Mouse (Mus musculus) hindbrain, postnatal 0 days (tissue): ENCODE results near the gene Hal. TPM values are rescaled to one million over a fixed set of nuclear protein-coding genes. Genes with fewer than 3 reads are reported as not detected.

Experiments
- ATAC-seq: fragments of 200-750 bp; cut with Nextera tagmentation; 2 replicates; pipeline ENCODE4 v1.8.0; 2017; ENCODE audit warnings: mild to moderate bottlenecking, moderate TSS enrichment, moderate library complexity
- DNase-seq: peaks from one replicate; pipeline ENCODE4 v3.0.0-alpha.2; 2015; ENCODE audit warnings: low spot score
- H3K27ac ChIP-seq: fragments of 300-500 bp; sonication (generic); 2 replicates; pipeline ENCODE4 v1.5.1; 2014; ENCODE audit warnings: mild to moderate bottlenecking
- H3K27me3 ChIP-seq: fragments of 300-500 bp; sonication (generic); 2 replicates; pipeline ENCODE4 v1.6.1; 2014; ENCODE audit warnings: low read length, mixed read lengths; ENCODE audit not compliant: insufficient read depth
- H3K36me3 ChIP-seq: fragments of 300-500 bp; sonication (generic); 2 replicates; pipeline ENCODE4 v1.6.1; 2014; ENCODE audit warnings: low read length, mixed read lengths; ENCODE audit not compliant: insufficient read depth
- H3K4me1 ChIP-seq: fragments of 300-500 bp; sonication (generic); 2 replicates; pipeline ENCODE4 v1.6.1; 2014; ENCODE audit warnings: antibody characterized with exemption, low read length, mixed read lengths; ENCODE audit not compliant: insufficient read depth
- H3K4me2 ChIP-seq: fragments of 300-500 bp; sonication (generic); 2 replicates; pipeline ENCODE4 v1.6.1; 2014; ENCODE audit warnings: low read depth, mild to moderate bottlenecking, low read length, moderate library complexity, mixed read lengths
- H3K4me3 ChIP-seq: fragments of 300-500 bp; sonication (generic); 2 replicates; pipeline ENCODE4 v1.5.1; 2014; ENCODE audit warnings: low read length
- H3K9ac ChIP-seq: fragments of 300-500 bp; sonication (generic); replicated peaks from 2 replicates; pipeline ENCODE4 v1.6.1; 2014; ENCODE audit warnings: mild to moderate bottlenecking, low read length, moderate library complexity, mixed read lengths
- H3K9me3 ChIP-seq: fragments of 300-500 bp; sonication (generic); 2 replicates; pipeline ENCODE4 v1.6.1; 2016; ENCODE audit warnings: low read length, mixed read lengths
- CTCF ChIP-seq: IDR thresholded peaks from 2 replicates; pipeline ENCODE4 v1.5.1; 2016; ENCODE audit warnings: antibody characterized with exemption, control low read depth, low read depth
- WGBS: fragments of 180-500 bp; shearing (Covaris S2); extraction: QIAGEN DNeasy Blood & Tissue Kit; methylation state at CpG from one replicate; pipeline ENCODE4 v1.1.7; 2014; 5-methylcytosine and 5-hydroxymethylcytosine counted together
- polyA plus RNA-seq: library from polyadenylated mRNA; unstranded; fragments of >200 nt; fragmentation: Nextera tagmentation; extraction: Ambion mirVana; gene quantifications from 2 replicates; pipeline ENCODE4 v1.2.1, GENCODE M21; 2015
- total RNA-seq: library from RNA; depleted of rRNA; stranded (reverse); fragments of >200 nt; gene quantifications from 2 replicates; pipeline ENCODE4 v1.2.3, GENCODE M21; 2014; rRNA removed

Gene Hal
- total RNA-seq (not detected in 2 replicates), polyA plus RNA-seq (0.18 and 0.29 TPM in 2 replicates)

DNA sequence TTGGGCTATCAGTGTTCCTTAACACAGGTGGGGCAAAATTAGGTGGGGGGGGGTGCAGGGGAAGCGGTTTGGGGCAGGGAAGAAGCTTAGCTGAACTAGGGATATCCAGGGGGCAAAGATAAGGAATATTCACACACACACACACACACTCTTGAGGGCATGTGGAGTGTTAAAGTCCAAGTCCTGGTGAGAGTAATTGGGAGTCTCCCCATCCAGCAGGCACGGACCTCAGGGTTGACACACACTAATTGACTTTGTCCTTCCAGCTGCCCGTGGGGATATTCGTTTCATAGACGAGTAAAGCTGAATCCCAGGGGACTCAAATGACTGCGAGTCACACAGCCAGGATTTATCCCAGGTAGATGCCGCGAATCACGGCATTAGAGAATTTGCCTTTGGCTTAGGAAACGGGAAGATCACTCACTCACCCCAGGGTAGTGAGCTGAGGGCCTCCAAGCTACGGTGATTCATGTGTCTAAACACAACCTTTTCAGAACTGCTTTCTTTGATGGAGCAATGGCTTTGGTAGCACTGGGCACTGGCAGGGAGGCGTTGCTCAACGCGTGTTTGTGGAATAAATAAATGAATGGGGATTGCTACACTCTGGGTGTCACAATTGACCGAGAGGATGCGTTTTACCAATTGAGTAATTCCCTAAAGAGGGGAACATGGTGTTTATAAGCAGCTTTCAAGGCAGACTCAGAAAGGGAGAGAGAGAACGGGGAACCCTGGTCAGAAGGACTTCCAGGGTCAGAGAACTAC, at the start of gene Hal:
Gene Hal (plus strand): TSS at position 703 of the 762 bp plus-strand sequence.
- H3K4me1 ChIP-seq: no peaks in the 10 kb centered on the region
- peak; percentile 32 for DNase-seq
- no peak for TF ChIP-seq CTCF
- H3K4me2 ChIP-seq: no peak within 1 kb of the TSS
- no peaks in the 10 kb centered on the region for H3K9me3 ChIP-seq
- no peak for ATAC-seq
- H3K9ac ChIP-seq: no peak within 1 kb of the TSS
- peaks cover 5% of the 10 kb centered on the region for H3K36me3 ChIP-seq
- H3K27me3 ChIP-seq: no peaks in the 10 kb centered on the region
- H3K27ac ChIP-seq: no peak within 1 kb of the TSS
- H3K4me3 ChIP-seq: no peak within 1 kb of the TSS
- 52% methylated on average over 17 of the region's 17 CpGs for WGBS

DNA sequence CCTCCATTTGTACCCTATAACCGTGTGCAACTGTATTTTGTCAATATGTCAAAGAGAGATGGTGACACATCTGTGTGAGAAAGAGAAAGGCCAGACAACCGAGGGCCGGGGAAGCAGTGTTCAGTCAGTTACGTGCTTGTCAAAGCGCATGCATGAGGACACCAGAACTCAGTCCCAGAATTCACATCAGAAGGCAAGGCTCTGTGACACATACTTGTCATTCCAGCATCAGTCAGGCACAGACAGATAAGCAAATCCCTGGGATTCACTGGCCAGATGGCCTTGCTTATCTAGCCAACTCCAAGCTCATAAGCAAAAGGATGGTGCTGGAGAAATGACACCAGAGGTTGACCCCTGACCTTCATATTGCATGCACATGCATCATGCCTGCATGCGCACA, 47.1 kb upstream of the Hal start:
- Histone ChIP-seq H3K9me3 (no peaks in the 10 kb centered on the region), H3K4me2 (no peak overlapping the region), H3K27ac (no peak overlapping the region), H3K4me1 (no peaks in the 10 kb centered on the region), H3K27me3 (no peaks in the 10 kb centered on the region), H3K36me3 (no peaks in the 10 kb centered on the region), H3K9ac (no peak overlapping the region), H3K4me3 (no peak overlapping the region)
- ATAC-seq (no peak), DNase-seq (no peak)
- 88% methylated on average over 6 of the region's 6 CpGs for WGBS
- no peak for TF ChIP-seq CTCF

DNA sequence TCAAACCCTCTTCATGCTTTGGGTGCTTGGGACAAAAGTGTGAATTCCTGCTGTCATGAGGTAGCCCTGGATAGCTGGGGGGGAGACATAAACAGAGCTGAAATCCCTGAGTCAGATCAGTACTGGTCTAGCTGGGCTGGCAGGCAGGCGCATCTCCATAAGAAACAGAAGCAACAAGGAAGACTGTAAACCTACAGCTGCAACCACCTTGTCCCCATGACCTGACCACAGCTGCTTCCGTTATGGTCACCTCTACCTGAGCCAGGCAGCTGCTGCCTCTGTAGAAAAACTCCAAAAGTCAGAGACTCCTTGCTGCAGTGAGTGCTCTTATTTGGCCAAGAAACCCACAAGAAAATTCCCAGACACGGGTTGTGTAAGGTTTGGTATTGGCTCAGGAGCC, 46.4 kb upstream of the Hal start:
- no peaks in the 10 kb centered on the region for H3K4me1 ChIP-seq
- TF ChIP-seq CTCF: no peak
- H3K27me3 ChIP-seq: no peaks in the 10 kb centered on the region
- WGBS: 88% methylated on average over 3 of the region's 3 CpGs
- H3K4me2 ChIP-seq: no peak overlapping the region
- ATAC-seq: no peak
- H3K4me3 ChIP-seq: no peak overlapping the region
- no peaks in the 10 kb centered on the region for H3K36me3 ChIP-seq
- no peaks in the 10 kb centered on the region for H3K9me3 ChIP-seq
- DNase-seq: no peak
- no peak overlapping the region for H3K9ac ChIP-seq
- H3K27ac ChIP-seq: no peak overlapping the region

DNA sequence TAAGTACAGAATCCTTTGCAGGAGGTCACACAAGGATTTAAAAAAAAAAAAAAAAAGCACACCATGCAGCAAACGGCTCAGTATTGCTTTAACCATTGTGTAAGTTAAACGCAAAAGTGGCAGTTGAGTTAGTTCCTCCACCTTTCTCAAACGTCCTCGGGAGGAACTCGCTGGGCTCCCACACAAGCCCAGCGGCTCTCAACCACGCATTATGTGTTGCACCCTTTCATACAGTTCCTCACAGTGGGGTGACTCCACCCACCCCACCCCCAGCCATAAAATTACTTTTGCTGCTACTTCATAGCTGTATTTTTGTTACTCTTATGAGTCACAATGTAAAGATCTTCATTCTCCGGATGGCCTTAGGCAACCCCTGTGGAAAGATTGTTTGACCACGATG, 44.2 kb upstream of the Hal start:
- H3K36me3 ChIP-seq: no peaks in the 10 kb centered on the region
- H3K9ac ChIP-seq: no peak overlapping the region
- no peak for DNase-seq
- ATAC-seq: no peak
- no peak for TF ChIP-seq CTCF
- H3K9me3 ChIP-seq: no peaks in the 10 kb centered on the region
- H3K4me2 ChIP-seq: no peak overlapping the region
- H3K27me3 ChIP-seq: no peaks in the 10 kb centered on the region
- H3K27ac ChIP-seq: no peak overlapping the region
- 76% methylated on average over 9 of the region's 9 CpGs for WGBS
- H3K4me3 ChIP-seq: no peak overlapping the region
- no peaks in the 10 kb centered on the region for H3K4me1 ChIP-seq

DNA sequence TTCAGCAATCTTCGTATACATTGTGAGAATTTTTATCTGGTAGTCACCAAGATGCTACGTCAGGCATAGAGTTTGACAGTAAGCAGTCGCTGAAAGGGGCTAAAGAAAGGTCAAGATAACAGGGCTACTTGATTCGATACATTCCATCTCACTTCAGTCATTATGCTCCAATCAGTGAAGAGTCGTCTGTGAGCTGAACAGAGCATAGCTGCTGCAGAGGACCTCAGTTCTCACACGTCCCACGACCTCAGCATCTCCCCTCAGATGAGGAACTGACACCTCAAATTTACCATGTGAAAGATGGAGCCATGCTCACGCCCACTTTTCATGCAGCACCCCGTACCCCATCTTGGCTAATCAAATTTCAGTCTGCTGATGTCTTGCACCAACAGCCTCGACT, 41.2 kb upstream of the Hal start:
- ATAC-seq: no peak
- no peak overlapping the region for H3K27ac ChIP-seq
- no peak overlapping the region for H3K4me3 ChIP-seq
- no peak for DNase-seq
- H3K9ac ChIP-seq: no peak overlapping the region
- no peaks in the 10 kb centered on the region for H3K4me1 ChIP-seq
- H3K27me3 ChIP-seq: no peaks in the 10 kb centered on the region
- 75% methylated on average over 10 of the region's 10 CpGs for WGBS
- TF ChIP-seq CTCF: no peak
- H3K36me3 ChIP-seq: no peaks in the 10 kb centered on the region
- no peak overlapping the region for H3K4me2 ChIP-seq
- no peaks in the 10 kb centered on the region for H3K9me3 ChIP-seq

DNA sequence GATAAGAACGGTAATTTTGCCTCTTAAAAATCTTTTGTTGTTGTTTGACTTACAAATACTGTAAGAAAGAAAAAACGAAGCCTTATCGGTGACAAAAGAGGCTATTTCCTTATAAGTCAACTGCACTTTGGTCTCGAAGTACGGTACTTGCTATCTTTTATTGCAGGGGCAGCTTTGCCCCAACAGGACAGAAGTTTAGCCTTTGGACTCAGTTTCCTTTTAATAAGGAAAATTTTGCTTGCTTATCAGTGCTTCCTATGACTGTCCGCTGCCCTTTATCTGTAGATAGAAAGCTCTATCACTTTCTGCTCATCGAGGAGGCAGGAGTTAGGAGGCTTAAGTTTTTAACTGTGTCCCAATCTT, 33.9 kb upstream of the Hal start:
- TF ChIP-seq CTCF: no peak
- ATAC-seq (no peak), DNase-seq (no peak)
- peak overlapping the region; percentile 89 for H3K4me3 ChIP-seq
- peak overlapping the region; percentile 22 for H3K9ac ChIP-seq
- 65% methylated on average over 7 of the region's 7 CpGs for WGBS
- H3K27ac ChIP-seq: no peak overlapping the region
- H3K4me1 ChIP-seq: peaks cover 11% of the 10 kb centered on the region; the same call in 1 of the 2 replicates
- H3K27me3 ChIP-seq: no peaks in the 10 kb centered on the region
- no peaks in the 10 kb centered on the region for H3K36me3 ChIP-seq
- H3K9me3 ChIP-seq: no peaks in the 10 kb centered on the region
- peak overlapping the region; percentile 70 for H3K4me2 ChIP-seq

DNA sequence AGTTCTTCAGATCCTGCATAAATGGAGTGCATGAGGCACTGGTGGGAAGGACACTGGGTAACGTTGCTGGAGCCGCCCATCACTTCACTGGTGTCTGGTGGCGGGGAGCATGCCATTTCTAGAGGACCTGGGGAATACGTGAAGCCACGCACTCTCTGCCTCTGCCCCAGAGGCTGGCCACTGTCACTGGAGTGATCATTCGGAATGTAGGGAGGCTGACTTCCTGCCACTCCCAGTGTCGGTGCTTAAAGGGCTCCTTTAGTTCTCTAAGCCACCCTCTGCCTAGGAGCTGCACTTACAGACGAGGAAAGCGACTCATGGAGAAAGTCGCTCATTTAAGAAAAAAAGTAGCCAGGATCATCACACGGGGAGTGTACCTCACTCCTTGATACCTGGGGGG, 28.5 kb upstream of the Hal start:
- 83% methylated on average over 11 of the region's 11 CpGs for WGBS
- Histone ChIP-seq H3K4me1 (peaks cover 6% of the 10 kb centered on the region; the same call in 1 of the 2 replicates), H3K4me3 (no peak overlapping the region), H3K9ac (no peak overlapping the region), H3K9me3 (no peaks in the 10 kb centered on the region), H3K36me3 (peaks cover 15% of the 10 kb centered on the region), H3K27me3 (no peaks in the 10 kb centered on the region), H3K4me2 (no peak overlapping the region), H3K27ac (no peak overlapping the region)
- ATAC-seq: no peak
- no peak for DNase-seq
- TF ChIP-seq CTCF: no peak
